In the genomic region with DNA sequence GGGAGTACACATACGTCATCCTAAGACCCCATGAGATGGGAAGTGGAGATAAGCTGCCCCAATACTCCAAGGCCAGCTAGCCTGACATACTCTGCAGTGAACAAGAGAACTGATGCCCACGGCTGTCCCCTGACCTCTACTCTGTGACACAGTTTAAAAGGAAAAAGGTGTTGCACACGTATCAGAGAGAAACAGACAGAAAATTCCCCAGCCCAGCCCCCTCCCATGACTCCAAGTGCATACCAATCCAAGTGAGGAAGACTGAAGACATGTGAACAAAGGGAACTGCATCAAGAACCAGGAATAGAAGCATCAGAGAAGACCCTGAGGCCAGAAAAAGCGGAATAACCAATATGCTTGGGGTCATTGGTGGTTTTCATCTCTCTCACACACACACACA, we compare ENCODE assay signal across 17 mouse cellular contexts.
"Had no signal": no experiment of that assay in that cellular context is flagged by ENCODE, and none has a peak within 500 bp of the region (broad histone marks: within the 10 kb centered on the region; RNA-seq: fewer than 3 reads in every experiment).

No protein-coding gene starts in this region.

- DNase-seq: lung, adult 18-20 months; lung, embryonic 14.5 days; lung, postnatal 10 days; lung, postnatal 4 days; retina, postnatal 1 day; right cerebral cortex, adult 18-20 months; right cerebral cortex, postnatal 25 days; right cerebral cortex, postnatal 4 days; spleen, adult 18-20 months; thymus, adult 18-20 months; thymus, postnatal 14 days; thymus, postnatal 36 days had no signal

- H3K36me3 ChIP-seq: liver, embryonic 12.5 days; midbrain, embryonic 10.5 days; neural tube, embryonic 12.5 days had no signal

- H3K4me3 ChIP-seq: liver, embryonic 12.5 days; midbrain, embryonic 10.5 days; myocyte; neural tube, embryonic 12.5 days had no signal

- H3K4me2 ChIP-seq: liver, embryonic 12.5 days; lung, embryonic 14.5 days; neural tube, embryonic 12.5 days had no signal

- H3K9ac ChIP-seq: liver, embryonic 12.5 days; liver, embryonic 14.5 days; lung, embryonic 14.5 days; neural tube, embryonic 12.5 days had no signal

- H3K27me3 ChIP-seq: liver, embryonic 12.5 days; neural tube, embryonic 12.5 days had no signal

- H3K9me3 ChIP-seq: liver, embryonic 12.5 days; midbrain, embryonic 10.5 days; neural tube, embryonic 12.5 days had no signal

- ATAC-seq: liver, embryonic 12.5 days had no signal

- H3K4me1 ChIP-seq: liver, embryonic 12.5 days had no signal

- H3K27ac ChIP-seq: liver, embryonic 12.5 days; liver, embryonic 14.5 days; neural tube, embryonic 12.5 days had no signal
